In the genomic region with DNA sequence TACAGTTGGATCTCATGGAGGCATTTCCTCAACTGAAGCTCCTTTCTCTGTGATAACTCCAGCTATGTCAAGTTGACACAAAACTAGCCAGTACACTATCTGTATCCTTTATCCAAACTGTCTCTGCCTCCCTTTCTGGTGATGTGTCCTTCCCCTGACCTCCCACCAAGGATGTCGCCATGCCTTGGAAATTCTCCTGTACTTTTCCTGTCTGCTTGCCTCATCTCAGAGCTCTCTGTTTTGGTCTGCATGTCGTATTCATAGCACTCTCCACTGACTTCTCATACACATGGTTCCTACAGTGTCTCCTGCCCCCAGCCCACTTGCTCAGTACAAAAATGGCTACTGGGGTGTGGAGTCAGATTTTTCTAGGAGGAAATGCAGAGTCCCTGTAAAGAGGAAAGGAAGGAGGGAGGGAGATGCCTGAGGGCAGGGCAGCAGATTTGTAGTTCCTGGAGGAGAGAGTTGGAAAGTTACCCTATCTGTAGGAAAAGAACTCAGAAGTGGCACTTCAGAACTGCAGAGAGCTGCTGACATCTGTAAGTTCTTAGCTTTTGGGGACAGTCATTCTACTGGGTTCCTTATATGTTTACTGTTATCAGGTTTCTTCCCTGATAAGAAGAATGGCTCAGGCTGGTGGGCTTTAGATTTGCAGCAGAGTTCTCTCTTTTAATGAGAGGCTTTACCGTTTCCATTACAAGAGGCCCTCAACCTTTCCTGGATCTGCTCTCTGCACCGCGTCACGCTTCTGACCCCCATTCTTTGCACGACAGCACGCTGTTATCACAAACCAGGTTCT, we compare ENCODE assay signal across 28 mouse cellular contexts. TPM values are rescaled to one million over a fixed set of nuclear protein-coding genes. Genes with fewer than 3 reads are reported as not detected.
A peak's percentile ranks its signal among the peaks of the same experiment; 100 is the strongest.
DNase-seq lines count a peak whose midpoint lies in the region; ATAC-seq and TF ChIP-seq lines count a peak whose summit lies in the region.
"Had no signal": no experiment of that assay in that cellular context is flagged by ENCODE, and none has a peak within 500 bp of the region (broad histone marks: within the 10 kb centered on the region; RNA-seq: fewer than 3 reads in every experiment).

No protein-coding gene starts in this region.

- H3K9me3 ChIP-seq in heart, embryonic 13.5 days, result no peaks in the 10 kb centered on the region
- H3K9me3 ChIP-seq in liver, embryonic 11.5 days (ENCODE audit: control insufficient read depth, low read length), result no peaks in the 10 kb centered on the region
- H3K9me3 ChIP-seq in liver, postnatal 0 days (ENCODE audit: low read length), result no peaks in the 10 kb centered on the region
- H3K9me3 ChIP-seq in intestine, embryonic 15.5 days, result no peaks in the 10 kb centered on the region
- H3K9me3 ChIP-seq: embryonic facial prominence, embryonic 15.5 days; hindbrain, embryonic 13.5 days; limb, embryonic 15.5 days; midbrain, embryonic 15.5 days; neural tube, embryonic 12.5 days had no signal

- H3K36me3 ChIP-seq in heart, embryonic 13.5 days, result no peaks in the 10 kb centered on the region
- no peaks in the 10 kb centered on the region for H3K36me3 ChIP-seq in liver, embryonic 11.5 days (ENCODE audit: control insufficient read depth, insufficient read depth, low read length)
- H3K36me3 ChIP-seq in liver, postnatal 0 days (replicated peaks; ENCODE audit: insufficient read depth, low read length), result no peaks in the 10 kb centered on the region
- no peaks in the 10 kb centered on the region for H3K36me3 ChIP-seq in intestine, embryonic 15.5 days
- H3K36me3 ChIP-seq: embryonic facial prominence, embryonic 15.5 days; hindbrain, embryonic 13.5 days; limb, embryonic 15.5 days; midbrain, embryonic 15.5 days; neural tube, embryonic 12.5 days had no signal

- no peak overlapping the region for H3K9ac ChIP-seq in heart, embryonic 13.5 days
- H3K9ac ChIP-seq in liver, embryonic 11.5 days (ENCODE audit: low read depth, low read length), result no peak overlapping the region
- H3K9ac ChIP-seq in liver, postnatal 0 days (replicated peaks), result no peak overlapping the region
- no peak overlapping the region for H3K9ac ChIP-seq in intestine, embryonic 15.5 days
- H3K9ac ChIP-seq: embryonic facial prominence, embryonic 15.5 days; hindbrain, embryonic 13.5 days; limb, embryonic 15.5 days; midbrain, embryonic 15.5 days; neural tube, embryonic 12.5 days had no signal

- DNase-seq in heart, postnatal 25 days (ENCODE audit: low spot score), result no peak
- peak; percentile 26 for DNase-seq in liver, embryonic 11.5 days (ENCODE audit: low spot score)
- DNase-seq in liver, postnatal 0 days, result no peak
- peak; percentile 47 for DNase-seq in lung, postnatal 10 days
- no peak for DNase-seq in lung, adult 18-20 months
- DNase-seq: adrenal gland, postnatal 25 days; cerebellum, adult 9-10 months; gastrocnemius, adult 2 months; kidney, adult 2 months; left cerebral cortex, postnatal 4 days; lung, postnatal 4 days; right cerebral cortex, postnatal 14 days; thymus, adult 2 months; thymus, postnatal 4 days had no signal

- H3K27ac ChIP-seq in heart, embryonic 13.5 days (replicated peaks), result peak overlapping the region; percentile 79
- no peak overlapping the region for H3K27ac ChIP-seq in liver, embryonic 11.5 days (ENCODE audit: low read depth, low read length)
- H3K27ac ChIP-seq in liver, postnatal 0 days (ENCODE audit: low read depth), result no peak overlapping the region
- no peak overlapping the region for H3K27ac ChIP-seq in intestine, embryonic 15.5 days
- H3K27ac ChIP-seq: embryonic facial prominence, embryonic 15.5 days; gastrocnemius, adult 2 months; hindbrain, embryonic 13.5 days; kidney, postnatal 0 days; limb, embryonic 15.5 days; midbrain, embryonic 15.5 days; neural tube, embryonic 12.5 days had no signal

- intact Hi-C loops in heart, postnatal 25 days (cut with DNase I), result no loop called here

- no peak overlapping the region for H3K4me3 ChIP-seq in heart, embryonic 13.5 days
- no peak overlapping the region for H3K4me3 ChIP-seq in liver, embryonic 11.5 days (ENCODE audit: low read depth, low read length)
- H3K4me3 ChIP-seq in liver, postnatal 0 days (ENCODE audit: low read depth, low read length), result no peak overlapping the region
- H3K4me3 ChIP-seq in intestine, embryonic 15.5 days (replicated peaks), result no peak overlapping the region
- H3K4me3 ChIP-seq: embryonic facial prominence, embryonic 15.5 days; gastrocnemius, adult 2 months; hindbrain, embryonic 13.5 days; limb, embryonic 15.5 days; midbrain, embryonic 15.5 days; neural tube, embryonic 12.5 days had no signal

- no peak for ATAC-seq in heart, embryonic 13.5 days (ENCODE audit: extremely low read depth, insufficient number of reproducible peaks, low FRiP score, low TSS enrichment)
- no peak for ATAC-seq in liver, embryonic 11.5 days (replicated peaks; ENCODE audit: low FRiP score)
- ATAC-seq in liver, postnatal 0 days, result no peak
- ATAC-seq in intestine, embryonic 15.5 days, result no peak
- ATAC-seq: forebrain, embryonic 14.5 days; midbrain, embryonic 15.5 days had no signal

- H3K4me2 ChIP-seq in heart, embryonic 13.5 days, result peak overlapping the region; percentile 31
- H3K4me2 ChIP-seq in liver, embryonic 11.5 days, result no peak overlapping the region
- H3K4me2 ChIP-seq in liver, postnatal 0 days (ENCODE audit: low read depth, low read length), result no peak overlapping the region
- H3K4me2 ChIP-seq in intestine, embryonic 15.5 days (replicated peaks), result no peak overlapping the region
- H3K4me2 ChIP-seq: embryonic facial prominence, embryonic 15.5 days; hindbrain, embryonic 13.5 days; limb, embryonic 15.5 days; midbrain, embryonic 15.5 days; neural tube, embryonic 12.5 days had no signal

- peaks cover 5% of the 10 kb centered on the region; the same call in 1 of the 2 replicates for H3K27me3 ChIP-seq in heart, embryonic 13.5 days (replicated peaks)
- H3K27me3 ChIP-seq in liver, embryonic 11.5 days (replicated peaks; ENCODE audit: control insufficient read depth, insufficient read depth, low read length), result no peaks in the 10 kb centered on the region
- H3K27me3 ChIP-seq in liver, postnatal 0 days (ENCODE audit: insufficient read depth, low read length), result no peaks in the 10 kb centered on the region
- no peaks in the 10 kb centered on the region for H3K27me3 ChIP-seq in intestine, embryonic 15.5 days (replicated peaks)
- H3K27me3 ChIP-seq: embryonic facial prominence, embryonic 15.5 days; hindbrain, embryonic 13.5 days; limb, embryonic 15.5 days; midbrain, embryonic 15.5 days; neural tube, embryonic 12.5 days had no signal

- 7% methylated on average over 8 of the region's 8 CpGs for WGBS in heart, embryonic 13.5 days
- WGBS in liver, embryonic 11.5 days, result 49% methylated on average over 8 of the region's 8 CpGs
- WGBS in liver, postnatal 0 days (ENCODE audit: insufficient replicate concordance), result 57% methylated on average over 8 of the region's 8 CpGs
- WGBS in intestine, embryonic 15.5 days, result 74% methylated on average over 8 of the region's 8 CpGs

- peaks cover 32% of the 10 kb centered on the region for H3K4me1 ChIP-seq in heart, embryonic 13.5 days
- no peaks in the 10 kb centered on the region for H3K4me1 ChIP-seq in liver, embryonic 11.5 days (replicated peaks; ENCODE audit: control insufficient read depth, insufficient read depth, low read length)
- H3K4me1 ChIP-seq in liver, postnatal 0 days (ENCODE audit: insufficient read depth), result no peaks in the 10 kb centered on the region
- H3K4me1 ChIP-seq in intestine, embryonic 15.5 days (replicated peaks), result no peaks in the 10 kb centered on the region
- H3K4me1 ChIP-seq: embryonic facial prominence, embryonic 15.5 days; hindbrain, embryonic 13.5 days; limb, embryonic 15.5 days; midbrain, embryonic 15.5 days; neural tube, embryonic 12.5 days had no signal

- no peak for TF ChIP-seq EP300 in liver, postnatal 0 days (IDR thresholded peaks at IDR 0.05; ENCODE audit: low read depth)

- TF ChIP-seq CTCF in liver, postnatal 0 days (IDR thresholded peaks at IDR 0.05; ENCODE audit: low read depth), result no peak

RNA-seq across cellular contexts. Expression of a gene that starts 11.7 kb away (rescaled TPM):
- polyA plus RNA-seq in heart, embryonic 13.5 days (2015; fragmentation: Nextera tagmentation; extraction: Ambion mirVana), result 1.7 and 2.3 TPM in 2 replicates
- 1 to 10 TPM; 3.6 to 4.2 TPM for total RNA-seq in heart, postnatal 25 days (2021)
- polyA plus RNA-seq in liver, embryonic 11.5 days (2014; fragmentation: Nextera tagmentation; extraction: Ambion mirVana), result 2.8 and 3.6 TPM in 2 replicates
- 7.3 and 9.4 TPM in 2 replicates for polyA plus RNA-seq in liver, postnatal 0 days (2015; fragmentation: Nextera tagmentation; extraction: Ambion mirVana)
- polyA plus RNA-seq in intestine, embryonic 15.5 days (2015; fragmentation: Nextera tagmentation; extraction: Ambion mirVana), result 8.6 and 10.3 TPM in 2 replicates

RNA-seq across cellular contexts. Expression of a gene that starts 40.1 kb away (rescaled TPM):
- 0.66 and 0.68 TPM in 2 replicates for polyA plus RNA-seq in heart, embryonic 13.5 days (2015; fragmentation: Nextera tagmentation; extraction: Ambion mirVana)
- total RNA-seq in heart, postnatal 25 days (2021), result under 1 TPM in 1 of 2 experiments, not detected in 1; 0.11 TPM
- 2.3 and 2.8 TPM in 2 replicates for polyA plus RNA-seq in liver, embryonic 11.5 days (2014; fragmentation: Nextera tagmentation; extraction: Ambion mirVana)
- polyA plus RNA-seq in liver, postnatal 0 days (2015; fragmentation: Nextera tagmentation; extraction: Ambion mirVana), result 2.0 and 2.1 TPM in 2 replicates
- polyA plus RNA-seq in intestine, embryonic 15.5 days (2015; fragmentation: Nextera tagmentation; extraction: Ambion mirVana), result 0.97 and 1.00 TPM in 2 replicates
- total RNA-seq: gastrocnemius, adult 2 months; layer of hippocampus, postnatal 14 days; left cerebral cortex, adult 8-10 months; left cerebral cortex, postnatal 4 days had no signal
- polyA plus RNA-seq: brain, embryonic 14.5 days; frontal cortex, adult 2 months had no signal

RNA-seq across cellular contexts. Expression of a gene that starts 53.2 kb away (rescaled TPM):
- not detected in 2 replicates for polyA plus RNA-seq in heart, embryonic 13.5 days (2015; fragmentation: Nextera tagmentation; extraction: Ambion mirVana)
- not detected for total RNA-seq in heart, postnatal 25 days (2021)
- polyA plus RNA-seq in liver, embryonic 11.5 days (2014; fragmentation: Nextera tagmentation; extraction: Ambion mirVana), result not detected in 2 replicates
- polyA plus RNA-seq in liver, postnatal 0 days (2015; fragmentation: Nextera tagmentation; extraction: Ambion mirVana), result not detected in 2 replicates
- not detected in 2 replicates for polyA plus RNA-seq in intestine, embryonic 15.5 days (2015; fragmentation: Nextera tagmentation; extraction: Ambion mirVana)
- total RNA-seq: adrenal gland, postnatal 25 days; gastrocnemius, adult 2 months; layer of hippocampus, postnatal 14 days; left cerebral cortex, adult 8-10 months; left cerebral cortex, postnatal 4 days had no signal
- polyA plus RNA-seq: forebrain, embryonic 14.5 days; frontal cortex, adult 2 months; large intestine, adult 2 months had no signal

Comparison
In these comparisons a context has a peak if more than half of its experiments do, and no peak if none do; other contexts are left out.
1. DNase-seq: peak in liver, embryonic 11.5 days (single experiment) and lung, postnatal 10 days (single experiment); none in heart, postnatal 25 days (single experiment), liver, postnatal 0 days (single experiment) and lung, adult 18-20 months (0 of 2).